Mouse (Mus musculus): ENCODE results near the gene Rassf4. TPM values are rescaled to one million over a fixed set of nuclear protein-coding genes. Genes with fewer than 3 reads are reported as not detected.
A peak's percentile ranks its signal among the peaks of the same experiment; 100 is the strongest.
"Not testable (repeated sequence)": the region's sequence is repeated elsewhere in the genome, so short reads cannot be mapped to it uniquely, and the experiment has no call there.

Gene Rassf4
- polyA plus RNA-seq, 1 experiment, result 14.2 TPM

- TF ChIP-seq POLR2A (IDR thresholded peaks at IDR 0.05; ENCODE audit: control insufficient read depth, extremely low read depth, insufficient read depth, low read length, poor library complexity), result peak; percentile 88
- no peak for TF ChIP-seq CTCF (IDR thresholded peaks at IDR 0.05; ENCODE audit: borderline replicate concordance, control insufficient read depth, extremely low read depth, insufficient read depth, low read length, poor library complexity)
- DNase-seq, result peak; percentile 81
- peak within 1 kb of the TSS; percentile 43; the same call in 1 of the 2 replicates for H3K27ac ChIP-seq (ENCODE audit: control insufficient read depth, insufficient read depth, low read length)
- H3K4me1 ChIP-seq (replicated peaks; ENCODE audit: control insufficient read depth, insufficient read depth, low read length), result peaks cover 15% of the 10 kb centered on the region
- under 1% methylated on average over 56 of the region's 56 CpGs for WGBS
- H3K4me3 ChIP-seq (ENCODE audit: control insufficient read depth, insufficient read depth, low read length), result peak within 1 kb of the TSS; percentile 96
- H3K27me3 ChIP-seq (ENCODE audit: control insufficient read depth, insufficient read depth, low read length), result no peaks in the 10 kb centered on the region
- H3K36me3 ChIP-seq (ENCODE audit: control insufficient read depth, insufficient read depth, low read length), result peaks cover 3% of the 10 kb centered on the region; the same call in 1 of the 2 replicates
Measured at GRCm38 (mm10) chr6:116628539-116629171, 45.1 kb downstream of the Rassf4 start, which contains the start of gene Zfp422. Gene Zfp422 (minus strand): TSS chr6:116628999.

GRCm38 (mm10) chr6:116628095-116628494 lies 45.7 kb downstream of the Rassf4 start:
- Histone ChIP-seq H3K36me3 (ENCODE audit: control insufficient read depth, insufficient read depth, low read length) (peaks cover 3% of the 10 kb centered on the region; the same call in 1 of the 2 replicates), H3K4me3 (ENCODE audit: control insufficient read depth, insufficient read depth, low read length) (peak overlapping the region; percentile 96), H3K4me1 (replicated peaks; ENCODE audit: control insufficient read depth, insufficient read depth, low read length) (peaks cover 15% of the 10 kb centered on the region), H3K27ac (ENCODE audit: control insufficient read depth, insufficient read depth, low read length) (peak overlapping the region; percentile 7; the same call in 1 of the 2 replicates), H3K27me3 (ENCODE audit: control insufficient read depth, insufficient read depth, low read length) (no peaks in the 10 kb centered on the region)
- no peak for TF ChIP-seq CTCF (IDR thresholded peaks at IDR 0.05; ENCODE audit: borderline replicate concordance, control insufficient read depth, extremely low read depth, insufficient read depth, low read length, poor library complexity)
- TF ChIP-seq POLR2A (IDR thresholded peaks at IDR 0.05; ENCODE audit: control insufficient read depth, extremely low read depth, insufficient read depth, low read length, poor library complexity), result no peak
- 6% methylated on average over 9 of the region's 9 CpGs for WGBS
- DNase-seq, result no peak

GRCm38 (mm10) chr6:116626417-116626816 lies 47.3 kb downstream of the Rassf4 start:
- not testable (repeated sequence) for DNase-seq; H3K27me3 ChIP-seq (ENCODE audit: control insufficient read depth, insufficient read depth, low read length); H3K36me3 ChIP-seq (ENCODE audit: control insufficient read depth, insufficient read depth, low read length); H3K27ac ChIP-seq (ENCODE audit: control insufficient read depth, insufficient read depth, low read length); H3K4me3 ChIP-seq (ENCODE audit: control insufficient read depth, insufficient read depth, low read length)
- peaks cover 18% of the 10 kb centered on the region for H3K4me1 ChIP-seq (replicated peaks; ENCODE audit: control insufficient read depth, insufficient read depth, low read length)
- 98% methylated on average over 9 of the region's 9 CpGs for WGBS

- no peak for TF ChIP-seq CTCF (IDR thresholded peaks at IDR 0.05; ENCODE audit: borderline replicate concordance, control insufficient read depth, extremely low read depth, insufficient read depth, low read length, poor library complexity)
- TF ChIP-seq POLR2A (IDR thresholded peaks at IDR 0.05; ENCODE audit: control insufficient read depth, extremely low read depth, insufficient read depth, low read length, poor library complexity), result no peak
- DNase-seq, result no peak
- Histone ChIP-seq H3K27ac (ENCODE audit: control insufficient read depth, insufficient read depth, low read length) (no peak overlapping the region), H3K4me3 (ENCODE audit: control insufficient read depth, insufficient read depth, low read length) (no peak overlapping the region), H3K36me3 (ENCODE audit: control insufficient read depth, insufficient read depth, low read length) (peaks cover 3% of the 10 kb centered on the region; the same call in 1 of the 2 replicates), H3K4me1 (replicated peaks; ENCODE audit: control insufficient read depth, insufficient read depth, low read length) (peaks cover 6% of the 10 kb centered on the region; the same call in 1 of the 2 replicates), H3K27me3 (ENCODE audit: control insufficient read depth, insufficient read depth, low read length) (no peaks in the 10 kb centered on the region)
- 28% methylated on average over 8 of the region's 8 CpGs for WGBS
Measured at GRCm38 (mm10) chr6:116621318-116622023, 52.3 kb downstream of the Rassf4 start.

- Histone ChIP-seq H3K36me3 (ENCODE audit: control insufficient read depth, insufficient read depth, low read length) (no peaks in the 10 kb centered on the region), H3K4me1 (replicated peaks; ENCODE audit: control insufficient read depth, insufficient read depth, low read length) (peaks cover 6% of the 10 kb centered on the region; the same call in 1 of the 2 replicates), H3K27ac (ENCODE audit: control insufficient read depth, insufficient read depth, low read length) (no peak overlapping the region), H3K27me3 (ENCODE audit: control insufficient read depth, insufficient read depth, low read length) (no peaks in the 10 kb centered on the region), H3K4me3 (ENCODE audit: control insufficient read depth, insufficient read depth, low read length) (no peak overlapping the region)
- TF ChIP-seq CTCF (IDR thresholded peaks at IDR 0.05; ENCODE audit: borderline replicate concordance, control insufficient read depth, extremely low read depth, insufficient read depth, low read length, poor library complexity) (no peak), POLR2A (IDR thresholded peaks at IDR 0.05; ENCODE audit: control insufficient read depth, extremely low read depth, insufficient read depth, low read length, poor library complexity) (no peak)
- no peak for DNase-seq
Measured at GRCm38 (mm10) chr6:116618073-116618472, 55.7 kb downstream of the Rassf4 start.

GRCm38 (mm10) chr6:116615719-116616118 lies 58.0 kb downstream of the Rassf4 start:
- Histone ChIP-seq H3K36me3 (ENCODE audit: control insufficient read depth, insufficient read depth, low read length) (no peaks in the 10 kb centered on the region), H3K4me1 (replicated peaks; ENCODE audit: control insufficient read depth, insufficient read depth, low read length) (no peaks in the 10 kb centered on the region), H3K4me3 (ENCODE audit: control insufficient read depth, insufficient read depth, low read length) (no peak overlapping the region), H3K27me3 (ENCODE audit: control insufficient read depth, insufficient read depth, low read length) (no peaks in the 10 kb centered on the region), H3K27ac (ENCODE audit: control insufficient read depth, insufficient read depth, low read length) (no peak overlapping the region)
- no peak for TF ChIP-seq POLR2A (IDR thresholded peaks at IDR 0.05; ENCODE audit: control insufficient read depth, extremely low read depth, insufficient read depth, low read length, poor library complexity)
- no peak for TF ChIP-seq CTCF (IDR thresholded peaks at IDR 0.05; ENCODE audit: borderline replicate concordance, control insufficient read depth, extremely low read depth, insufficient read depth, low read length, poor library complexity)
- WGBS, result 95% methylated on average over 2 of the region's 2 CpGs
- no peak for DNase-seq
